Mouse (Mus musculus) erythroblast, adult 5-6 weeks (primary cell): ENCODE data around the gene Cisd2. TPM values are rescaled to one million over a fixed set of nuclear protein-coding genes. Genes with fewer than 3 reads are reported as not detected.

Experiments
- ATAC-seq: replicated peaks from 2 replicates; pipeline ENCODE4 v1.8.0; 2016; ENCODE audit warnings: moderate number of reproducible peaks, mild to moderate bottlenecking, moderate TSS enrichment, inconsistent platforms; ENCODE audit not compliant: poor library complexity, low FRiP score, severe bottlenecking
- total RNA-seq, 2 experiments: library from RNA; stranded (forward) in 1 of 2; stranded (reverse) in 1 of 2; fragments of 150-400 nt in 1 of 2; fragments of 200-764, 138-1000 nt in 1 of 2; gene quantifications; 2 replicates each; pipeline versions ENCODE4 v1.2.3 to v1.2.4; 2015 to 2017; ENCODE audit warnings: low replicate concordance in 2 of 2

Gene Cisd2
- total RNA-seq, 2 experiments from 2014 or later = 9.6 to 21.1 TPM

DNA sequence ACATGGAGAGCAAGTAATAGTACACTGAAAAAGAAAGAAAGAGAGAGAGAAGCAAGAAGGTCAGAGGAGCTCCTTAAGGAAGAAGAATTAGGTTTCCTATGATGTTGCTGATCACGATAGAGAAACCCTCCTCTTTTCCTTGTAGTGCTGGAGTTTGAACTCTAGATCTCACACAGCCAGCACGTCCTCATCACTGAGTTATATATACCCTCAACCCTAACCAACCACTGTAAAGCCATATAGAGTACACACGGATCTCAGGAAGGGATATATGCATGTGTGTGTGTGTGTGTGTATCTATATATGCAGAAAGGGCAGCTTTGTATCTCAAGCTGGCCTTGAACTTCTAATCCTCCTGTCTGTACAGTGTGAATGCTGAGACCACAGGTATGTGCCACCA lies 6.5 kb downstream of the Cisd2 start:
- ATAC-seq = no peak

DNA sequence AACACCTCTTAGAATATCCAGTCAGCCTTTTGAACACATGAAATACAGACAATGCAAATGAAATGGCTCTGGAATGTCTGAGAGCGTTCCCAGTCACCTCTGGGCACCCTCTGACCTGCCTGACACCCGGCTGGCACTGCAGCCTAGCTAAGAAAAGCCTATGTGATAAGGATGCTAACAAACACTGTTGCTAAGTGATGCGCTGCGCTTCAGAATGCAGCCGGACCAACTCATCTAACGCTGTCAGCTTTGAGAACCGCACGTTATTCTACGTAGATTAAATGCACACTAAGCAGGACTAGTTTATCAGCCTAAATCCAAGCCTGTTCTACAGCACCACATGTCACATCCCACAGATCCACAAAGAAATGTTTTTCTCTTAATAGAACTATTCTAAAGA lies 11.9 kb downstream of the Cisd2 start:
- ATAC-seq = no peak

DNA sequence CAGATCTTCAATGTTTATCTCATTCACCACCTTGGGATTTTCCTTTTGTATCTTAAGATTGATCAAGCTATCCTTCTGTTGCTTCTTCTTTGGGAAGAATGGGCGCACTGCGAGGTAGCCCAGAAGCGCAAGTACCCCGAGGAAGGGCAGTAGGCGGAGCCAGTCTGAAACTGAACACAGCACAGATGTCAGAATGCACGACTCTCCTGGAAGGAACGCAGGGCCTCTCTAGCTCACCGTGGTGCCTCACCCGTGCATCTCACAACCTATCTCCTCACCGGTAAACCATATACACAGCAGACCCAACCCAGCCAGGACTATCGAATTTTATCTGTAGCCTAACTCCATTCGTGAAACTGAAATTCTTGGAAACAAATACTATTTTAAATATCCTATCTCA lies 12.7 kb downstream of the Cisd2 start:
- no peak for ATAC-seq

GRCm38 (mm10) chr3:135409219-135409618 lies 14.5 kb downstream of the Cisd2 start:
- no peak for ATAC-seq

GRCm38 (mm10) chr3:135407351-135407750 lies 16.4 kb downstream of the Cisd2 start:
- no peak for ATAC-seq

- ATAC-seq = no peak
These were observed 19.1 kb downstream of the Cisd2 start for GRCm38 (mm10) chr3:135404599-135404998.

- ATAC-seq = no peak
These were observed 19.9 kb downstream of the Cisd2 start for GRCm38 (mm10) chr3:135403856-135404255.

- no peak for ATAC-seq
These were observed 20.5 kb downstream of the Cisd2 start for GRCm38 (mm10) chr3:135403211-135403610.

GRCm38 (mm10) chr3:135402201-135402658 lies 21.5 kb downstream of the Cisd2 start:
- peak; percentile 92 for ATAC-seq

- ATAC-seq = no peak
These were observed 26.6 kb downstream of the Cisd2 start for GRCm38 (mm10) chr3:135397112-135397511.

DNA sequence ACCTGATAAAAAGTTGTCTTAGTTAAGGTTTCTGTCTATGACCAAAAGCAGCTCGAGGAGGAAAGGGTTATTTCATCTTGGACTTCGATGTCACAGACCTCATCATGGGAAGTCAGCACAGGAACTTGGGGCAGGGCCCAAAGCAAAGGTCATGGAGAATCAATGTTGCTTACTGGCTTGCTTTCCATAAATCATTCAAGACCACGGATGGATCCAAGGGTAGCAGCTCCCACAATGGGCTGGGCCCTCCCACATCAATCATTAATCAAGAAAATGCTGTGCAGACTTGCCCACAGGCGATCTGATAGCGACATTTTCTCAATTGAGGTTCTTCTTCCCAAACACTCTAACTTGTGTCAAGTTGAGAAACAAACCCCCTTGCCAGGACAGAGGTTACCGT lies 27.6 kb downstream of the Cisd2 start:
- ATAC-seq = no peak

GRCm38 (mm10) chr3:135395085-135395484 lies 28.6 kb downstream of the Cisd2 start:
- ATAC-seq = no peak

GRCm38 (mm10) chr3:135393186-135393585 lies 30.5 kb downstream of the Cisd2 start:
- no peak for ATAC-seq

DNA sequence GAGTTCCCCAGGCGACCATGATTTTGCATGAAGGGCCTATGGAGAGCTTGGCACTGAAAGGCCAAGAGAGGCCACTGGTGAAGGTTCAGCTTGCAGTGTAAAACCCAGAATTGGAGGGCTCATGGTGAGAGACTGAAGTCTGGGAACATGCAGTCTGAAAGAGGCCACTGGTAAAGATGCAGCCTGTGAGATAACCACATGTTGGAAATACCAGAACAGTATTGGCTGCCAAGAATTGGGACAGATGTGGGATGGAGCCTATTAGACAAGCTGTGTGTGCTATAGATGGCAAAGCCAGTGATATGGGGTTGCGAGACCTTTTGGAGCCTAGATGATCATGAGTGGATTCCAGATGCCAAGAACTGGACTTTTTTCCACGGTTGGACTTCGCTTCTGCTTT lies 43.9 kb downstream of the Cisd2 start:
- ATAC-seq = no peak

DNA sequence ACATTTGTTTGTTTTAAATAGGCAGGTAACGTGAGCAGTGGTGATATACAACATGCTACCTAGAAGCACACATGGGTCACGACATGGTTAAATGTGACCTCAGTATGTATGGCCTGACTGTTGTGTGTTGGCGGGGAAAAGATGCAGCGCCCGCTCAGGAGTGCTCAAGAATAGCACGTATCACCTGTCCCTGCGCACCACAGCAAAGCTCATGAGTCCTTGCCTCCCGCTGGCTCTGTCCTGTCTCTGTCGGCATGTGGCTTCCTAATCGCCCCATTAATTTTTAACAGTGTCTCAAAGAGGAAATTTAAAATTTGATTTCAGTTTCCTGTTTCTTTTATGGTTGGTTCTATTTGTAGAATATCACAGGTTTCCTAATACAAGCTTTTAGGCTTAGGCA lies 46.3 kb downstream of the Cisd2 start:
- no peak for ATAC-seq

- no peak for ATAC-seq
These were observed 47.9 kb downstream of the Cisd2 start for GRCm38 (mm10) chr3:135375836-135376235.

DNA sequence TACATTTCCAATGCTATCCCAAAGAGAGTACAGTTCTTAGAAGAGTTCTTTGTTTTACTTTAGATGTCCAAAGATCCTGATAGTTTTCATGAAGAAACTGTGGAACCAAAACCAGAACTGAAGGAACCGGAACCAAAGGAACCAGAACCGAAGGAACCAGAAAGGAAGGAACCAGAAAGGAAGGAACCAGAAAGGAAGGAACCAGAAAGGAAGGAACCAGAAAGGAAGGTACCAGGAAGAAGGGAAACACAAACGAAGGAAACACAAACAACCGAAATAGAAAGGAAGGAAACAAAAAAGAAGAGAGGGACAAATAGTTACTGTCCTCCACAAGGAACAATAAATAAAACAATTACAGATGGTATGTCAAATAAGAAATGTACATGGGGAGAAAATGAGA lies 66.3 kb downstream of the Cisd2 start:
- no peak for ATAC-seq

Other genes with a start within 250 kb of the Cisd2 start
- 147 and 153 TPM in 2 replicates for gene Cenpe, start 211.4 kb downstream of the Cisd2 start, total RNA-seq (2015; ENCODE audit: low replicate concordance)
- 142 and 167 TPM in 2 replicates for gene Cenpe, start 211.4 kb downstream of the Cisd2 start, total RNA-seq (2017; ENCODE audit: low replicate concordance)
- gene Bdh2, start 142.7 kb downstream of the Cisd2 start, total RNA-seq (2015; ENCODE audit: low replicate concordance) = not detected in 2 replicates
- not detected in 2 replicates for gene Bdh2, start 142.7 kb downstream of the Cisd2 start, total RNA-seq (2017; ENCODE audit: low replicate concordance)
- gene Slc9b2, start 116.2 kb downstream of the Cisd2 start, total RNA-seq (2015; ENCODE audit: low replicate concordance) = not detected in 2 replicates
- not detected in 2 replicates for gene Slc9b2, start 116.2 kb downstream of the Cisd2 start, total RNA-seq (2017; ENCODE audit: low replicate concordance)
- not detected in 2 replicates for gene Slc9b1, start 75.9 kb downstream of the Cisd2 start, total RNA-seq (2015; ENCODE audit: low replicate concordance)
- not detected in 2 replicates for gene Slc9b1, start 75.9 kb downstream of the Cisd2 start, total RNA-seq (2017; ENCODE audit: low replicate concordance)
- gene Ube2d3, start 14.2 kb upstream of the Cisd2 start, total RNA-seq (2015; ENCODE audit: low replicate concordance) = 298 and 352 TPM in 2 replicates
- gene Ube2d3, start 14.2 kb upstream of the Cisd2 start, total RNA-seq (2017; ENCODE audit: low replicate concordance) = 160 and 276 TPM in 2 replicates
- 3.1 and 4.6 TPM in 2 replicates for gene Manba, start 61.7 kb upstream of the Cisd2 start, total RNA-seq (2015; ENCODE audit: low replicate concordance)
- 7.2 and 8.9 TPM in 2 replicates for gene Manba, start 61.7 kb upstream of the Cisd2 start, total RNA-seq (2017; ENCODE audit: low replicate concordance)